Mouse (Mus musculus) bone marrow macrophage, adult 2 months (primary cell): Measurements from ENCODE around the gene Tgfbr3. TPM values are rescaled to one million over a fixed set of nuclear protein-coding genes. Genes with fewer than 3 reads are reported as not detected.

Source experiments
- H3K27ac ChIP-seq: 2 replicates; pipeline ENCODE4 v1.5.1; 2012; ENCODE audit warnings: low read depth, low read length; ENCODE audit not compliant: insufficient read depth
- H3K4me1 ChIP-seq: 2 replicates; pipeline ENCODE4 v1.6.1; 2012; ENCODE audit warnings: low read length; ENCODE audit not compliant: control insufficient read depth, insufficient read depth
- H3K4me3 ChIP-seq: 2 replicates; pipeline ENCODE4 v1.5.1; 2012; ENCODE audit warnings: mild to moderate bottlenecking, low read length, moderate library complexity; ENCODE audit not compliant: insufficient read depth
- CTCF ChIP-seq: IDR thresholded peaks from 2 replicates; pipeline ENCODE4 v1.5.1; 2012; ENCODE audit warnings: low read depth, mild to moderate bottlenecking, low read length, moderate library complexity
- POLR2A ChIP-seq: IDR thresholded peaks from 2 replicates; pipeline ENCODE4 v1.6.1; 2012; ENCODE audit warnings: mild to moderate bottlenecking, low read depth, low read length, borderline replicate concordance
- polyA plus RNA-seq: library from polyadenylated mRNA; stranded (reverse); fragments of >200 nt; gene quantifications from 2 replicates; pipeline ENCODE4 v1.2.4, GENCODE M21; 2012; ENCODE audit not compliant: missing spikeins, insufficient read depth, insufficient read length

Tgfbr3 gene
- polyA plus RNA-seq, 1 experiment = 1.1 TPM

DNA sequence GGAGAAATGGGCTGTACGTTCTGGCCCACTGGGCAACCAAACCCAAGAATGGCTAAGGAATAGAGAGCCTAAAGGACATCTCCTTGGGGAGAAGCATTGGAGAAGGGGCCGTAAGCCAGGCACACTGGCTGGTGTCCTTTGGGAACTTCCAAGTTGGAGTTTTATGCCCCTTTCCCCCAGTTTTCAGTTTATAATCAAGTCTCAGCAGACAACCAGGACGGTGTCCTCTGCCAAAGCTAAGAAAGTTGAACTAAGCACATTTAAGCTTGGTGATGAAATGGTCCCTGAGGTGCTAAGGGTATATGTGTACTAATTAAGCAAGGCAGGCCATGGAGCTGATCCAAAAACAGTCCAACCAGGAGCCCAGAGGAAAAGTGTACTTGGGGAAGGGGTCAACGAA is 124.6 kb downstream of the Tgfbr3 start:
- H3K27ac ChIP-seq = no peak overlapping the region
- no peak overlapping the region for H3K4me3 ChIP-seq
- H3K4me1 ChIP-seq = no peaks in the 10 kb centered on the region
- TF ChIP-seq CTCF (no peak), POLR2A (no peak)

- Histone ChIP-seq H3K4me1 (no peaks in the 10 kb centered on the region), H3K4me3 (no peak overlapping the region), H3K27ac (no peak overlapping the region)
- no peak for TF ChIP-seq CTCF
- no peak for TF ChIP-seq POLR2A
These were observed 125.3 kb downstream of the Tgfbr3 start for GRCm38 (mm10) chr5:107164146-107164545.

DNA sequence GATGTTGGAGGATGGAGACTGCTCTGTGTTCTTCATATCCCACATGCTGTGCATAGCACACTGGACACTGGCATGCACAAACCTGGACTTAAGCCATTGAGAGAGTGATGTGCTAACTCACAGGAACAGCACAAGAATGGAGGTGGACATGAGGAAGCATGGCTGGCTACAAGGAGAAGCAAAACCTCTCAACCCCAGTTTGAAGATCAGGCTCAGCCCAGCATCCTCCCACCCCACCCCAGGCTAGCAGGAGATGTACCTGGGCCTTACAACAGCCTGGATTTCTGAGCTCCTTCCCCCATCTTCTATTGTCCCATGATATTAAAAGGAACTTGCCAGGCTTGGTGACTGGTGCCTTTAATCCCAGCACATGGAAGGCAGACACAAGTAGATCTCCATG is 126.1 kb downstream of the Tgfbr3 start:
- Histone ChIP-seq H3K27ac (no peak overlapping the region), H3K4me1 (no peaks in the 10 kb centered on the region), H3K4me3 (no peak overlapping the region)
- TF ChIP-seq POLR2A (no peak), CTCF (no peak)

- TF ChIP-seq POLR2A (no peak), CTCF (no peak)
- Histone ChIP-seq H3K4me1 (no peaks in the 10 kb centered on the region), H3K4me3 (no peak overlapping the region), H3K27ac (no peak overlapping the region)
These were observed 126.6 kb downstream of the Tgfbr3 start for GRCm38 (mm10) chr5:107162812-107163211.

DNA sequence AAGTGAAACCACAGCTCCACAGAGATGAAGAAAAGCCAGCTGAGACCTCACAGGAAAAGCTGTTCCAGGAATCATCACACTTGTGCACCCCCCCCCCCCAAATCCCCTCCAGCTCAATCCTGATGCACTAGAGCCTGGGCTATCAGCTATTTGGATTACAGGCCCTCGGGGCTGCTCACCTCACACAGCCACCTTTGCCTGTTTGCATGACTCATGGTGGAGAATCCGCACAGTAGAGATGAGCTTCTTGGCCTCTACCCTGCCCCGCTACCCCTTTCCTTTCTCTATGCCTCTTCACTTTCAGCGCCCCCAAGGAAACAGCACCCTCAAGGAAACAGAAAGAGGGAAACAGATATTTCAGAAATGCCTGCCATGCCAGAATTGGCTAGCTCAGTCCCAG is 127.1 kb downstream of the Tgfbr3 start:
- TF ChIP-seq POLR2A (no peak), CTCF (no peak)
- Histone ChIP-seq H3K4me1 (no peaks in the 10 kb centered on the region), H3K27ac (no peak overlapping the region), H3K4me3 (no peak overlapping the region)

DNA sequence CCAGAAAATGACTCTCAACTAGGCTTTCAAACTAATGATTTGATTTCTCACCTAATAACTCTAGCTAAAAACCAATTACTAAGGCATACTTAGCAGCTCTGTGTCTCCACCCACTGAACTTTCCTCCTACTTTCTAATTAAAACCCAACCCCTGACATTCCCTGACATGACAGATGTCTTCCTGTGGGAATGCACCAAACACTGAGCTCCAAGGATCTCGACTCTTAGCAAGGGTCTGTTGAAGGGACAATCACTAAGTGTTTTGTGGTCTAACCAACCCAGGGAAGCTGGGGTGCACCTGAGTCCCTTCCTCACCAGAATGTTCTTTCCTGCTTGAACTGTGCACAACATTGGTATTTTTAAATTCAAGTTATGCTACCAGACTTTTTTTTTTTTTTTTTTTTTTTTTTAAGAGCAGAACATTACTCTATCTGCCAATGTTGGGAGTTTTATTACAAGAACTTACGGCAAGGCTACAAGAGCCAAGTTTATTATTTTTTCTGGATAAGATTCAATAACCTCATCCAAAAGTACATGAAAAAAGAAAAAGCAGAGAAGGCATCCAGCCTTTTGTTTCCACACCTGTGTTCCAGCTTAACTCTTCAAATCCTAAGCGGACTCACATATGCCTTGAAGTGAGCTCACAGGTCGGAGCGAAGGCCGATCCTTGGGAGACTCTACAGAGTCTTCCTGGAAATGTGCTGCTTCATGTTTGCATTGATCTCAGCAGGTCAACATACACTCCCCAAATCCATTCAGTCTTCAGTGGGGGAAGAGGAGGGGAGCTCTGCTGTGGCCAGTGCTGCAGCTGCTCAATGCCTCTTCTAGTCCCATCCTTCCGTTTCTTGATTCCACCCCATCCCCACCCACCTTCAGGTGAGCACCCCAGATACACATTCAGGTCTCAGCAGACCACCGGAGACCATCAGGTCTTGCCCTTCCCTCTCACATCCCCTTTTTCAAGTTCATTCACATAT is 129.2 kb downstream of the Tgfbr3 start:
- TF ChIP-seq CTCF = no peak
- TF ChIP-seq POLR2A = no peak
- Histone ChIP-seq H3K27ac (no peak overlapping the region), H3K4me3 (no peak overlapping the region), H3K4me1 (no peaks in the 10 kb centered on the region)

GRCm38 (mm10) chr5:107158531-107159178 is 130.8 kb downstream of the Tgfbr3 start:
- no peak for TF ChIP-seq POLR2A
- no peak for TF ChIP-seq CTCF
- Histone ChIP-seq H3K4me3 (no peak overlapping the region), H3K27ac (no peak overlapping the region), H3K4me1 (no peaks in the 10 kb centered on the region)

DNA sequence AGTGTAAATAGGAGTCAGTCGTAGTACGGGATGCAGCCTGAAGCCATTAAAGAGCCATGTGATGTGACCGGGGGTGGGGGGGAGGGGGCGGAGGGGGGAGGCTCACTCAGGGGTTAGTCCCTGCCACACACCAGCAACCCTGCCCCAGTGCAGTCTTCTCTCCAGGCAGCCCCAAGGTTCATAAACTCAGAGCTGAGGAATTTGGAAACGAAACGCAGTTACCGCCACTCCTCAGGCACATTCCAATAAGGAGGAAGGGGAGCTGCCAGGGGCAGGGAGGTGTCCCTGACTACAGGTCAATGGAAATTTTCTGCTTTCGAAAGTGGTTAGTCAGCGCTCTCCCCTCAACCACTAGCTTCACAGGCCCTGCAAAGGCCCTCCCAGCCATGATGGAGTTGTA is 132.0 kb downstream of the Tgfbr3 start:
- Histone ChIP-seq H3K4me3 (no peak overlapping the region), H3K4me1 (no peaks in the 10 kb centered on the region), H3K27ac (no peak overlapping the region)

DNA sequence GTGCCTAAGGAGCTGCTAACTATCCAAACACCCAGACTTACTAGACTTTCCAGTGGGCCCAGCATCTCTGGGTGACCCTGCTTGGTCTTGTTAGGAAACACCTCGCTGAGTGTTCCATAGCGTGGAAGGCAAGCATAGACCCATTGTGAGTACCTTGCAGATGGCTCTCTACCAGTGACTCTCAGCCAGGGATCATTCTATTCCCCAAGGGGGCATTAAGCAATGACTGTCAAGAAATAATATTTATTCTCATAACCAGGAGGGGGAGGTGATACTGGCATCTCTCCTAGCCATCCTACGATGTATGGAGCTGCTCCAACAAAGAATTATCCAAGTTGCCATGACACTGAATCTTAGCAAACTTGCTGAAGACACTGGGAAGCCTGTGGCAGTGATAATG is 133.3 kb downstream of the Tgfbr3 start:
- no peak for TF ChIP-seq POLR2A
- no peak for TF ChIP-seq CTCF
- H3K27ac ChIP-seq = no peak overlapping the region
- no peak overlapping the region for H3K4me3 ChIP-seq
- H3K4me1 ChIP-seq = no peaks in the 10 kb centered on the region

More for the DNA sequence above, 132.0 kb downstream of the Tgfbr3 start:
- TF ChIP-seq POLR2A = no peak
- TF ChIP-seq CTCF = no peak

GRCm38 (mm10) chr5:107152989-107153388 is 136.4 kb downstream of the Tgfbr3 start:
- TF ChIP-seq CTCF (no peak), POLR2A (no peak)
- no peak overlapping the region for H3K27ac ChIP-seq
- no peaks in the 10 kb centered on the region for H3K4me1 ChIP-seq
- no peak overlapping the region for H3K4me3 ChIP-seq
